Mouse (Mus musculus) ES-E14 (cell line): ENCODE results near the gene Klhdc10.

Experiments
- CHD2 ChIP-seq: IDR thresholded peaks from 2 replicates; pipeline ENCODE4 v1.6.1; 2014; ENCODE audit warnings: mild to moderate bottlenecking, low read depth, low read length, inconsistent platforms
- HCFC1 ChIP-seq: IDR thresholded peaks from 2 replicates; pipeline ENCODE4 v1.6.1; 2012; ENCODE audit warnings: low read length, inconsistent platforms, borderline replicate concordance; ENCODE audit not compliant: insufficient read depth
- MAFK ChIP-seq: IDR thresholded peaks from 2 replicates; pipeline ENCODE4 v1.6.1; 2014; ENCODE audit warnings: mild to moderate bottlenecking, low read depth, low read length, inconsistent platforms; ENCODE audit not compliant: insufficient read depth
- ZC3H11A ChIP-seq: IDR thresholded peaks from 2 replicates; pipeline ENCODE4 v1.6.1; 2012; ENCODE audit warnings: low read depth, mild to moderate bottlenecking, inconsistent platforms, low read length, borderline replicate concordance
- ZNF384 ChIP-seq: IDR thresholded peaks from 2 replicates; pipeline ENCODE4 v1.6.1; 2012; ENCODE audit warnings: low read depth, low read length, inconsistent platforms

GRCm38 (mm10) chr6:30372627-30373369 is 28.9 kb upstream of the Klhdc10 start:
- TF ChIP-seq MAFK = no peak
- TF ChIP-seq CHD2 = no peak
- TF ChIP-seq HCFC1 = no peak
- no peak for TF ChIP-seq ZC3H11A
- TF ChIP-seq ZNF384 = no peak
